Mouse (Mus musculus): ENCODE data around the gene Bbs12. TPM values are rescaled to one million over a fixed set of nuclear protein-coding genes. Genes with fewer than 3 reads are reported as not detected.

Gene Bbs12
- polyA plus RNA-seq, 1 experiment from 2014 or later = 7.0 TPM

- Histone ChIP-seq H3K9ac (ENCODE audit: low read depth, low read length) (no peak overlapping the region), H3K9me3 (ENCODE audit: control insufficient read depth, low read length) (no peaks in the 10 kb centered on the region), H3K4me3 (ENCODE audit: low read depth, low read length) (no peak overlapping the region), H3K27me3 (replicated peaks; ENCODE audit: control insufficient read depth, insufficient read depth, low read length) (no peaks in the 10 kb centered on the region), H3K27ac (replicated peaks; ENCODE audit: low read depth, low read length) (no peak overlapping the region), H3K4me2 (ENCODE audit: low read depth, low read length) (no peak overlapping the region), H3K4me1 (ENCODE audit: control insufficient read depth, insufficient read depth, low read length) (no peaks in the 10 kb centered on the region), H3K36me3 (ENCODE audit: control insufficient read depth, insufficient read depth, low read length) (no peaks in the 10 kb centered on the region)
- WGBS = 87% methylated on average over 4 of the region's 4 CpGs
- DNase-seq (ENCODE audit: low spot score) (no peak), ATAC-seq (ENCODE audit: low read depth) (no peak)
Measured at GRCm38 (mm10) chr3:37334053-37334452, 21.7 kb downstream of the Bbs12 start.

- H3K27ac ChIP-seq (replicated peaks; ENCODE audit: low read depth, low read length) = no peak overlapping the region
- no peak overlapping the region for H3K4me2 ChIP-seq (ENCODE audit: low read depth, low read length)
- H3K9me3 ChIP-seq (ENCODE audit: control insufficient read depth, low read length) = no peaks in the 10 kb centered on the region
- no peaks in the 10 kb centered on the region for H3K36me3 ChIP-seq (ENCODE audit: control insufficient read depth, insufficient read depth, low read length)
- WGBS = 64% methylated on average over 5 of the region's 5 CpGs
- DNase-seq (ENCODE audit: low spot score) (no peak), ATAC-seq (ENCODE audit: low read depth) (no peak)
- H3K27me3 ChIP-seq (replicated peaks; ENCODE audit: control insufficient read depth, insufficient read depth, low read length) = no peaks in the 10 kb centered on the region; the same call in 1 of the 2 replicates
- no peak overlapping the region for H3K4me3 ChIP-seq (ENCODE audit: low read depth, low read length)
- H3K9ac ChIP-seq (ENCODE audit: low read depth, low read length) = no peak overlapping the region
- no peaks in the 10 kb centered on the region for H3K4me1 ChIP-seq (ENCODE audit: control insufficient read depth, insufficient read depth, low read length)
Measured at GRCm38 (mm10) chr3:37341110-37341509, 28.8 kb downstream of the Bbs12 start.

- Histone ChIP-seq H3K4me1 (ENCODE audit: control insufficient read depth, insufficient read depth, low read length) (peaks cover 3% of the 10 kb centered on the region), H3K27me3 (replicated peaks; ENCODE audit: control insufficient read depth, insufficient read depth, low read length) (no peaks in the 10 kb centered on the region; the same call in 1 of the 2 replicates), H3K36me3 (ENCODE audit: control insufficient read depth, insufficient read depth, low read length) (no peaks in the 10 kb centered on the region), H3K27ac (replicated peaks; ENCODE audit: low read depth, low read length) (no peak overlapping the region), H3K4me2 (ENCODE audit: low read depth, low read length) (no peak overlapping the region), H3K9me3 (ENCODE audit: control insufficient read depth, low read length) (no peaks in the 10 kb centered on the region), H3K9ac (ENCODE audit: low read depth, low read length) (no peak overlapping the region), H3K4me3 (ENCODE audit: low read depth, low read length) (no peak overlapping the region)
- no peak for ATAC-seq (ENCODE audit: low read depth)
- DNase-seq (ENCODE audit: low spot score) = no peak
- 53% methylated on average over 5 of the region's 5 CpGs for WGBS
Measured at GRCm38 (mm10) chr3:37342811-37343210, 30.5 kb downstream of the Bbs12 start.

GRCm38 (mm10) chr3:37347671-37348070, 35.3 kb downstream of the Bbs12 start:
- no peak for DNase-seq (ENCODE audit: low spot score)
- H3K4me1 ChIP-seq (ENCODE audit: control insufficient read depth, insufficient read depth, low read length) = peaks cover 14% of the 10 kb centered on the region
- no peaks in the 10 kb centered on the region for H3K9me3 ChIP-seq (ENCODE audit: control insufficient read depth, low read length)
- H3K4me2 ChIP-seq (ENCODE audit: low read depth, low read length) = peak overlapping the region; percentile 93
- no peaks in the 10 kb centered on the region for H3K36me3 ChIP-seq (ENCODE audit: control insufficient read depth, insufficient read depth, low read length)
- no peak overlapping the region for H3K27ac ChIP-seq (replicated peaks; ENCODE audit: low read depth, low read length)
- peak overlapping the region; percentile 83; the same call in 1 of the 2 replicates for H3K9ac ChIP-seq (ENCODE audit: low read depth, low read length)
- ATAC-seq (ENCODE audit: low read depth) = 0 out of 2 replicates have a peak, but pooled peaks have one; percentile 6
- WGBS = 34% methylated on average over 9 of the region's 9 CpGs
- peaks cover 11% of the 10 kb centered on the region for H3K27me3 ChIP-seq (replicated peaks; ENCODE audit: control insufficient read depth, insufficient read depth, low read length)
- peak overlapping the region; percentile 75 for H3K4me3 ChIP-seq (ENCODE audit: low read depth, low read length)

- Histone ChIP-seq H3K27me3 (replicated peaks; ENCODE audit: control insufficient read depth, insufficient read depth, low read length) (peaks cover 11% of the 10 kb centered on the region), H3K36me3 (ENCODE audit: control insufficient read depth, insufficient read depth, low read length) (no peaks in the 10 kb centered on the region), H3K9ac (ENCODE audit: low read depth, low read length) (peak within 1 kb of the TSS; percentile 83), H3K4me1 (ENCODE audit: control insufficient read depth, insufficient read depth, low read length) (peaks cover 14% of the 10 kb centered on the region), H3K27ac (replicated peaks; ENCODE audit: low read depth, low read length) (peak within 1 kb of the TSS; percentile 17), H3K4me2 (ENCODE audit: low read depth, low read length) (peak within 1 kb of the TSS; percentile 93), H3K4me3 (ENCODE audit: low read depth, low read length) (peak within 1 kb of the TSS; percentile 75), H3K9me3 (ENCODE audit: control insufficient read depth, low read length) (no peaks in the 10 kb centered on the region)
- peak; percentile 81 for DNase-seq (ENCODE audit: low spot score)
- WGBS = 1% methylated on average over 23 of the region's 75 CpGs
- peak; percentile 81 for ATAC-seq (ENCODE audit: low read depth)
Measured at GRCm38 (mm10) chr3:37348221-37349165, 36.1 kb downstream of the Bbs12 start, which contains the start of gene Fgf2. Gene Fgf2, plus strand, starts transcription at chr3:37348346.

GRCm38 (mm10) chr3:37349166-37349548, 36.8 kb downstream of the Bbs12 start:
- Histone ChIP-seq H3K9ac (ENCODE audit: low read depth, low read length) (peak overlapping the region; percentile 83), H3K27me3 (replicated peaks; ENCODE audit: control insufficient read depth, insufficient read depth, low read length) (peaks cover 11% of the 10 kb centered on the region), H3K4me3 (ENCODE audit: low read depth, low read length) (peak overlapping the region; percentile 75), H3K4me1 (ENCODE audit: control insufficient read depth, insufficient read depth, low read length) (peaks cover 18% of the 10 kb centered on the region), H3K4me2 (ENCODE audit: low read depth, low read length) (peak overlapping the region; percentile 93), H3K27ac (replicated peaks; ENCODE audit: low read depth, low read length) (0 out of 2 replicates have a peak overlapping the region, but pooled peaks have one; percentile 17), H3K9me3 (ENCODE audit: control insufficient read depth, low read length) (no peaks in the 10 kb centered on the region), H3K36me3 (ENCODE audit: control insufficient read depth, insufficient read depth, low read length) (no peaks in the 10 kb centered on the region)
- WGBS = 10% methylated on average over 5 of the region's 8 CpGs
- ATAC-seq (ENCODE audit: low read depth) (no peak), DNase-seq (ENCODE audit: low spot score) (peak; percentile 20)

- no peak for DNase-seq (ENCODE audit: low spot score)
Measured at GRCm38 (mm10) chr3:37350386-37350785, 38.0 kb downstream of the Bbs12 start.

GRCm38 (mm10) chr3:37353951-37354481, 41.7 kb downstream of the Bbs12 start:
- no peaks in the 10 kb centered on the region for H3K9me3 ChIP-seq (ENCODE audit: control insufficient read depth, low read length)
- H3K27ac ChIP-seq (replicated peaks; ENCODE audit: low read depth, low read length) = peak overlapping the region; percentile 48; the same call in 1 of the 2 replicates
- ATAC-seq (ENCODE audit: low read depth) = peak; percentile 69
- H3K9ac ChIP-seq (ENCODE audit: low read depth, low read length) = no peak overlapping the region
- WGBS = 46% methylated on average over 10 of the region's 10 CpGs
- H3K36me3 ChIP-seq (ENCODE audit: control insufficient read depth, insufficient read depth, low read length) = no peaks in the 10 kb centered on the region
- peaks cover 8% of the 10 kb centered on the region; the same call in 1 of the 2 replicates for H3K27me3 ChIP-seq (replicated peaks; ENCODE audit: control insufficient read depth, insufficient read depth, low read length)
- DNase-seq (ENCODE audit: low spot score) = peak; percentile 76
- no peak overlapping the region for H3K4me2 ChIP-seq (ENCODE audit: low read depth, low read length)
- H3K4me1 ChIP-seq (ENCODE audit: control insufficient read depth, insufficient read depth, low read length) = peaks cover 18% of the 10 kb centered on the region; the same call in 1 of the 2 replicates
- H3K4me3 ChIP-seq (ENCODE audit: low read depth, low read length) = no peak overlapping the region

More at GRCm38 (mm10) chr3:37350386-37350785, 38.0 kb downstream of the Bbs12 start:
- no peak for ATAC-seq (ENCODE audit: low read depth)
- no peak overlapping the region for H3K9ac ChIP-seq (ENCODE audit: low read depth, low read length)
- H3K36me3 ChIP-seq (ENCODE audit: control insufficient read depth, insufficient read depth, low read length) = no peaks in the 10 kb centered on the region
- H3K4me2 ChIP-seq (ENCODE audit: low read depth, low read length) = peak overlapping the region; percentile 93; the same call in 1 of the 2 replicates
- no peaks in the 10 kb centered on the region for H3K9me3 ChIP-seq (ENCODE audit: control insufficient read depth, low read length)
- H3K27me3 ChIP-seq (replicated peaks; ENCODE audit: control insufficient read depth, insufficient read depth, low read length) = peaks cover 11% of the 10 kb centered on the region; the same call in 1 of the 2 replicates
- H3K4me3 ChIP-seq (ENCODE audit: low read depth, low read length) = no peak overlapping the region; the same call in 1 of the 2 replicates
- H3K27ac ChIP-seq (replicated peaks; ENCODE audit: low read depth, low read length) = no peak overlapping the region
- peaks cover 24% of the 10 kb centered on the region for H3K4me1 ChIP-seq (ENCODE audit: control insufficient read depth, insufficient read depth, low read length)
- WGBS = 58% methylated on average over 7 of the region's 7 CpGs

All from embryonic facial prominence, embryonic 14.5 days (tissue).